Mouse (Mus musculus) heart, embryonic 11.5 days (tissue): ENCODE data around the gene Bmp2k. TPM values are rescaled to one million over a fixed set of nuclear protein-coding genes. Genes with fewer than 3 reads are reported as not detected.

Experiments
- ATAC-seq: fragments of 200-750 bp; cut with Nextera tagmentation; replicated peaks from 2 replicates; pipeline ENCODE4 v1.8.0; 2017; ENCODE audit warnings: moderate library complexity; ENCODE audit not compliant: insufficient number of reproducible peaks, low FRiP score, low TSS enrichment
- H3K27ac ChIP-seq: fragments of 300-500 bp; sonication (generic); 2 replicates; pipeline ENCODE4 v1.5.1; 2014; ENCODE audit warnings: mild to moderate bottlenecking, low read depth, low read length
- H3K27me3 ChIP-seq: fragments of 300-500 bp; sonication (generic); 2 replicates; pipeline ENCODE4 v1.6.1; 2014; ENCODE audit warnings: mild to moderate bottlenecking, low read length, mixed read lengths; ENCODE audit not compliant: control insufficient read depth, insufficient read depth
- H3K36me3 ChIP-seq: fragments of 300-500 bp; sonication (generic); 2 replicates; pipeline ENCODE4 v1.6.1; 2014; ENCODE audit warnings: mild to moderate bottlenecking, low read length, moderate library complexity, mixed read lengths; ENCODE audit not compliant: control insufficient read depth, insufficient read depth
- H3K4me1 ChIP-seq: fragments of 300-500 bp; sonication (generic); 2 replicates; pipeline ENCODE4 v1.6.1; 2014; ENCODE audit warnings: low read length; ENCODE audit not compliant: control insufficient read depth, insufficient read depth
- H3K4me2 ChIP-seq: fragments of 300-500 bp; sonication (generic); 2 replicates; pipeline ENCODE4 v1.6.1; 2014; ENCODE audit warnings: mild to moderate bottlenecking, moderate library complexity
- H3K4me3 ChIP-seq: fragments of 300-500 bp; sonication (generic); 2 replicates; pipeline ENCODE4 v1.5.1; 2014; ENCODE audit warnings: low read depth, low read length
- H3K9ac ChIP-seq: fragments of 300-500 bp; sonication (generic); 2 replicates; pipeline ENCODE4 v1.6.1; 2014; ENCODE audit warnings: mild to moderate bottlenecking, low read depth, low read length, moderate library complexity
- H3K9me3 ChIP-seq: fragments of 300-500 bp; sonication (generic); replicated peaks from 2 replicates; pipeline ENCODE4 v1.6.1; 2016; ENCODE audit warnings: low read length; ENCODE audit not compliant: control insufficient read depth
- WGBS: fragments of 180-500 bp; shearing (Covaris S2); extraction: QIAGEN DNeasy Blood & Tissue Kit; methylation state at CpG from one replicate; pipeline ENCODE4 v1.1.7; 2014; ENCODE audit not compliant: insufficient replicate concordance; 5-methylcytosine and 5-hydroxymethylcytosine counted together
- polyA plus RNA-seq: library from polyadenylated mRNA; unstranded; fragments of >200 nt; fragmentation: Nextera tagmentation; extraction: Ambion mirVana; gene quantifications from 2 replicates; pipeline ENCODE4 v1.2.1, GENCODE M21; 2014

Bmp2k gene
- polyA plus RNA-seq, 1 experiment from 2014 or later = 12.7 TPM

DNA sequence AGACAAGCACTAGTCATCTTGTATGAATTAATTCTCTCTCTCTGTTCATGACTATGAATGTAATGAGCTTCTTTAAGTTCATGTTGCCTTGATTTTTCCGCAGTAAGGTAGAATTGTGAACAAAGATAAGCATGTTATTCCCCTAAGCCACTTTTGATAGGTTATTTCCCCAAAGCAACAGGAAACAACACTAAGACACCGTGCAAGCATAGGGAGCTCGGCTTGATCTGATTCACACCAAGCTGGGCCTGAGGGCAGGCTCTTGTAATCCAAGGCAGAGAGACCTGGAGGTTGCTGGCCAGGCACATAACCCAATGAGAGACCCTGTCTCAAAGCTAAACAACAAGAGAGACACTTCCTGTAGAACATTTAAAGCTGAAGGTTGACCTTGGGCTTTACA, 21.3 kb upstream of the Bmp2k start:
- peaks cover 4% of the 10 kb centered on the region; the same call in 1 of the 2 replicates for H3K27me3 ChIP-seq
- ATAC-seq = no peak

DNA sequence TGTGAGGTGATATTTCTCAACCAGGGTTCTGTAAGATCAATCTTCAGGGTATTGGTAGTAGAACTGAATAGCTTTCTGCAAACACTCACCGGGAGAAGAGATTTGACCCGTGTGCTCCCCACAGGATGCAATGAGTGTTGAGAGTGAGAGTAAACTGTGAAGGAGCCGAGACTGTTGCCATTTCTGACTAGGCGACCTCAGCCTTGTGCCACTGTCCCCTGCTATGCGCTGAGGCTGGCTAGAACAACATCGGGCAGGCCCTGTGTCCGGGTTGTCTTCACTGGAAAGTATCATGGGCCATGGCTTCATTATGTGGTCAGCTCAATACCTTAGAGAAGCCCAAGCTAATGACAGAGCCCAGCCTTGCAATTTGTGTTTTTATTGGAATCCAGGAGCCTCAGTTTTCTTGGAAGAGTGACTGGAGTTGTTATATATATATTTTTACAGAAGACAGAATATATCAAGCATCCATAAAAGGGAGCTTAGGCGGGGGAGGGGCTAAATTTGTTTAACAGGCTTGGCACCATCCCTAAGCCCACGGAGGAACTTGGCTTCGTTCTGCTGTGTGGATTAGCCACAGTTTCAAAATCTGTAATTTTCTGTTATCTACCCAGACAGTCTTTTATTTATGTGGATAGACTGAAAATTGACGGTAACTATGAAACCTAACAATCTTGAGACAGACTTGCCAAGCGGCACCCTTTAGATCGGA, 18.0 kb upstream of the Bmp2k start:
- no peaks in the 10 kb centered on the region for H3K36me3 ChIP-seq
- ATAC-seq = no peak
- H3K9ac ChIP-seq = no peak overlapping the region
- no peak overlapping the region for H3K4me3 ChIP-seq
- peaks cover 4% of the 10 kb centered on the region; the same call in 1 of the 2 replicates for H3K27me3 ChIP-seq
- peaks cover 10% of the 10 kb centered on the region for H3K4me1 ChIP-seq
- WGBS = 26% methylated on average over 13 of the region's 13 CpGs
- peak overlapping the region; percentile 24 for H3K4me2 ChIP-seq
- no peak overlapping the region for H3K27ac ChIP-seq
- H3K9me3 ChIP-seq = no peaks in the 10 kb centered on the region

More for the DNA sequence above, 21.3 kb upstream of the Bmp2k start:
- H3K9ac ChIP-seq = no peak overlapping the region
- H3K36me3 ChIP-seq = no peaks in the 10 kb centered on the region
- WGBS = 82% methylated on average over 3 of the region's 3 CpGs
- no peak overlapping the region for H3K27ac ChIP-seq
- H3K4me2 ChIP-seq = no peak overlapping the region
- H3K4me1 ChIP-seq = peaks cover 4% of the 10 kb centered on the region; the same call in 1 of the 2 replicates
- no peak overlapping the region for H3K4me3 ChIP-seq
- H3K9me3 ChIP-seq = no peaks in the 10 kb centered on the region

DNA sequence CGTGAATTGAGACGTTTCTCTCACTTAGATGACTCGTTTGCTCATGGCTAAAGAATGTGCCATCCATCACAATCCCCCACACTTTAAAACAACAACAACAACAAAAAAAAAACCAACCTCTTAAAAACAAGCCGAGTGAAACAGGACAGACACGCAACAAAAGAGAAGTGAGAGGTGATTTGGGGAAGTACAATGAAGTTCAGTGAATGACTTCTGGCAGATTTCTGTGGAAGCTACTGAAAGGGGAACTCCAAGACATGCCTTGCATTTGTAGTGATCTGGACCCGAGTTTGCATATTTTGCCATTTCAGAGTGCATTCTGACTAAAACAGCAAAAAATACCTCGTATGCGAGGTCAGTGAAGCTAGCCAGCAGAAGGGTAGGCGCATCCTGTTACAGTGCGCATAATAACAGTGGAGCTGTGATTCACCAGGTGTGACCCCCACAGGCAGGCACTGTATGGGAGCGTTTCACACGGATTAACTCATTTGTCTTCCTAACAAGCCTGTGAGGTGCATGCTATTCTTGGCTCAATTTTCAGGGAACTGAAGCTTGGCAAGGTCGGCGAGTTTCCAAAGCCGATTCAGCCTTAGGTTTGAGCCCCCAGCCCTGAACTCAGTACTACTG, 17.4 kb upstream of the Bmp2k start:
- WGBS = 18% methylated on average over 15 of the region's 15 CpGs
- Histone ChIP-seq H3K27ac (no peak overlapping the region), H3K4me2 (peak overlapping the region; percentile 24), H3K9me3 (no peaks in the 10 kb centered on the region), H3K27me3 (peaks cover 4% of the 10 kb centered on the region; the same call in 1 of the 2 replicates), H3K9ac (no peak overlapping the region), H3K4me1 (peaks cover 10% of the 10 kb centered on the region), H3K4me3 (no peak overlapping the region), H3K36me3 (no peaks in the 10 kb centered on the region)
- ATAC-seq = no peak

DNA sequence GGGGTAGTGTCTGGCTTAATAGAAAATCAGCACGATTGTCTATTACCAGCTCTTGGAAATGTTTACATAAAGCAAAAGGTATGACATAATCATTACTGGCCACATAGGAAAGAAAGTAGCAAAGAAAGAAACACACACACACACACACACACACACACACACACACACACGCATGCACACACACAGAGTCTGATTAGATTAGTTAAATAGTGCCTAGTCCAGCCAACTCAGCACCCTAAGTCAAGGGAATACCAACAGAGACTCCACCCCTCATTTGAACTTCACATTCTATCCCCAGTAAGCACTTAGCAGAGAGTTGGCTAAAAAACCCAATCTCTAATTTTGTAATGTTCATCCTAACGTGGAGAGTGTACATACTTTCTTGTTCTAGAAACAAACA, 15.5 kb upstream of the Bmp2k start:
- no peak overlapping the region for H3K4me3 ChIP-seq
- no peak for ATAC-seq
- H3K36me3 ChIP-seq = no peaks in the 10 kb centered on the region
- no peaks in the 10 kb centered on the region for H3K9me3 ChIP-seq
- 71% methylated on average over 3 of the region's 3 CpGs for WGBS
- H3K27me3 ChIP-seq = peaks cover 4% of the 10 kb centered on the region
- H3K27ac ChIP-seq = no peak overlapping the region
- H3K9ac ChIP-seq = no peak overlapping the region
- H3K4me1 ChIP-seq = peaks cover 10% of the 10 kb centered on the region
- H3K4me2 ChIP-seq = no peak overlapping the region

DNA sequence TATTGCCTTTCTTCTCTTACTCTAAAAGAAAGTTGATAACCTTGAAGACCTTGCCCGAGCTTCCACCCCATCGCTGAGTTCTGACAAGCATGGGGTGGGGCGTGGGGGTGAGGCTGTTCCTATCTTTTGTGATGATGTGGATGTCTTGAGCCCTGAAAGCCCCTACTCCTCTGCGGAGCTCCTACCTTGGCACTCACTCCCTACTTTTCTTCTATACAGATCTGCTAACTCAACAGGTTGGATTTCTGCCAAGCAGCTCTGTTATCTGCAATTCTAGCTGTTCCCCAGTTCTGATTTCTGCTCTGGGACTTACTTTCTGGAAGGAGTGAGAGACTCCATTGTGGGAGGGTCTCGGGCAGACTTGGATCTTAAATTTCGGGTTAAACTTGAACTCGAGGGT, 14.3 kb upstream of the Bmp2k start:
- no peak overlapping the region for H3K4me3 ChIP-seq
- H3K4me2 ChIP-seq = peak overlapping the region; percentile 19; the same call in 1 of the 2 replicates
- H3K36me3 ChIP-seq = no peaks in the 10 kb centered on the region
- H3K9me3 ChIP-seq = no peaks in the 10 kb centered on the region
- no peak; the same call in 1 of the 2 replicates for ATAC-seq
- H3K27me3 ChIP-seq = peaks cover 4% of the 10 kb centered on the region
- 60% methylated on average over 7 of the region's 7 CpGs for WGBS
- no peak overlapping the region for H3K9ac ChIP-seq
- H3K4me1 ChIP-seq = peaks cover 10% of the 10 kb centered on the region
- no peak overlapping the region for H3K27ac ChIP-seq

DNA sequence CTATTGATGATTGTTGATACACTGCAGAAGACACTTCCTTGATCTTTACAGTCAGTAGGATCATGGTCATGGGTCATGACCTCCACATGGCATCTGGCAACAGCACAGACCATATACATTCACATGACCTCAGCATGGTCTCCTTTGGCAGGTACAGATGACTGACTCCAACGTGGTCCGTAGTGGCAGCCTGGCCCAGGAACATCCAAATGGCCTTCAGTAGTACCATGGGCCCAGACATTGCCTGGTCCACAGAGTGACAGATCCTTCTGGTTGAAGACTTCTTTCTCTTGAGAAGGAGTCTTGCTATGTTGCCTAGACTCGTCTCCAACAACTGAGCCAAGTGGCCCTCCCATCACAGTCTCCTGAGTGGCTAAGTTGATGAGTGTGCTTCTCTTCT, 10.6 kb upstream of the Bmp2k start:
- Histone ChIP-seq H3K36me3 (no peaks in the 10 kb centered on the region), H3K9ac (no peak overlapping the region), H3K4me2 (no peak overlapping the region), H3K4me1 (peaks cover 6% of the 10 kb centered on the region), H3K27ac (no peak overlapping the region), H3K27me3 (no peaks in the 10 kb centered on the region; the same call in 1 of the 2 replicates), H3K9me3 (no peaks in the 10 kb centered on the region), H3K4me3 (no peak overlapping the region)
- WGBS = 83% methylated on average over 3 of the region's 3 CpGs
- ATAC-seq = no peak

DNA sequence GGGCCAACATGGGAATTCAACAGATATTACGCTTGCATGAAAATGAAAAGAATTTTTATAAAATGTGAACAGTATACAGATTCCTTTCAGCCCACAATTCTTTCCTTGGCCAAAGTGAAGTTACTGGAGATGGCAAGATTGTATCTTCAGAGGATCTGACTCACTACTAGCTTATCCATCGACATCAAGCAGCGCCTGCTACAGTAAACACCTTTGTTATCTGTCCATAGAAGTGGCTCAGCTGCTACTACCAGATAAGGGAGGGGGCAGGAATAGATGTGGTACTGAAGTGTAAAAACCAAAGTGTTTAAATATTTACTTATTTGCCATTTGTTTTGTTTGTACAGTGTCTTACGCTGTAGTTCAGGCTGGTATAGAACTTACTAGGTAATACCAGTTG, 8.6 kb upstream of the Bmp2k start:
- H3K36me3 ChIP-seq = no peaks in the 10 kb centered on the region

DNA sequence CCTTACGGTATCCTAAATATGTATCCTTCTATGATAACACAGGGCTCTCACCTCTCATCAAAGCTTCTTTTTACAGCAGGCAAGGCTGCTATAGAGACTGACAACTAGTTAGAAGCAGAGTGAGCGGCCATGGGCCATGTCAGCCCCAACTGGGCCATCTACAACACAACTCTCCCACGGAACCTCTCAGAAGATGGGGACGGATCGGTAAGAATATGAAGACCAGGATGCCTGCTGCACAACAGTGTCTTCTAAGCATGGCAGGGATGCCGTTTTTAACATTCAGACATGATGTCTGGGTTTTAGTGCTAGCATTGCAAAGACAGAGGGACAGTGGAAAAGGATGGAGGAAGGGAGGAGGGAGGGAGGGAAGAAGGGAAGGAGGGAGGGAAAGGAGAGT, 6.3 kb upstream of the Bmp2k start:
- Histone ChIP-seq H3K9me3 (no peaks in the 10 kb centered on the region), H3K4me1 (no peaks in the 10 kb centered on the region), H3K27ac (no peak overlapping the region), H3K9ac (no peak overlapping the region), H3K36me3 (no peaks in the 10 kb centered on the region), H3K4me2 (no peak overlapping the region), H3K4me3 (no peak overlapping the region), H3K27me3 (no peaks in the 10 kb centered on the region; the same call in 1 of the 2 replicates)
- ATAC-seq = no peak
- 84% methylated on average over 6 of the region's 6 CpGs for WGBS

More for the DNA sequence above, 8.6 kb upstream of the Bmp2k start:
- H3K4me3 ChIP-seq = no peak overlapping the region
- ATAC-seq = peak; percentile 84
- no peak overlapping the region for H3K27ac ChIP-seq
- H3K4me1 ChIP-seq = no peaks in the 10 kb centered on the region
- no peak overlapping the region for H3K9ac ChIP-seq
- no peaks in the 10 kb centered on the region; the same call in 1 of the 2 replicates for H3K27me3 ChIP-seq
- no peak overlapping the region for H3K4me2 ChIP-seq
- 44% methylated on average over 4 of the region's 4 CpGs for WGBS
- H3K9me3 ChIP-seq = no peaks in the 10 kb centered on the region
